Mouse (Mus musculus) liver, embryonic 14.5 days (tissue): ENCODE data around the gene Gtpbp1. TPM values are rescaled to one million over a fixed set of nuclear protein-coding genes. Genes with fewer than 3 reads are reported as not detected.

Experiments used
- ATAC-seq: fragments of 200-750 bp; cut with Nextera tagmentation; 2 replicates; pipeline ENCODE4 v1.8.0; 2017; ENCODE audit warnings: moderate number of reproducible peaks, mild to moderate bottlenecking, moderate library complexity; ENCODE audit not compliant: insufficient read depth
- DNase-seq, 3 experiments: peaks; one replicate each; pipeline ENCODE4 v3.0.0-alpha.2; 2012 to 2013; ENCODE audit warnings: low read depth in 3 of 3, low spot score in 3 of 3
- H3K27ac ChIP-seq: fragments of 300-500 bp; sonication (generic); 2 replicates; pipeline ENCODE4 v1.5.1; 2014; ENCODE audit warnings: moderate library complexity, mild to moderate bottlenecking, control low read depth, inconsistent platforms
- H3K27me3 ChIP-seq: fragments of 300-500 bp; sonication (generic); 2 replicates; pipeline ENCODE4 v1.6.1; 2014; ENCODE audit warnings: mild to moderate bottlenecking, low read length, moderate library complexity; ENCODE audit not compliant: control insufficient read depth, insufficient read depth
- H3K36me3 ChIP-seq: fragments of 300-500 bp; sonication (generic); replicated peaks from 2 replicates; pipeline ENCODE4 v1.6.1; 2014; ENCODE audit warnings: low read depth; ENCODE audit not compliant: control insufficient read depth, insufficient read depth
- H3K4me1 ChIP-seq, 2 experiments: fragments of 200-500 bp in 1 of 2; fragments of 300-500 bp in 1 of 2; sonication (generic) in 1 of 2; replicated peaks; 2 replicates each; pipeline ENCODE4 v1.6.1; 2012 to 2014; ENCODE audit warnings: antibody characterized with exemption in 1 of 2, inconsistent platforms in 1 of 2, low read length in 1 of 2; ENCODE audit not compliant: control insufficient read depth in 2 of 2, insufficient read depth in 2 of 2
- H3K4me2 ChIP-seq: fragments of 300-500 bp; sonication (generic); 2 replicates; pipeline ENCODE4 v1.6.1; 2014; ENCODE audit warnings: low read depth, mild to moderate bottlenecking, control low read depth, moderate library complexity
- H3K4me3 ChIP-seq, 2 experiments: fragments of 200-500 bp in 1 of 2; fragments of 300-500 bp in 1 of 2; sonication (generic) in 1 of 2; 2 replicates each; pipeline ENCODE4 v1.5.1; 2012 to 2014; ENCODE audit warnings: low read depth in 2 of 2, low read length in 2 of 2, mild to moderate bottlenecking in 2 of 2, control low read depth in 1 of 2, inconsistent platforms in 1 of 2, moderate library complexity in 1 of 2; ENCODE audit not compliant: insufficient read depth in 1 of 2
- H3K9ac ChIP-seq: fragments of 300-500 bp; sonication (generic); replicated peaks from 2 replicates; pipeline ENCODE4 v1.6.1; 2014; ENCODE audit warnings: mild to moderate bottlenecking, control low read depth, moderate library complexity
- H3K9me3 ChIP-seq: fragments of 300-500 bp; sonication (generic); 2 replicates; pipeline ENCODE4 v1.6.1; 2016; ENCODE audit warnings: low read length, mixed read lengths; ENCODE audit not compliant: control insufficient read depth
- CTCF ChIP-seq: IDR thresholded peaks from 2 replicates; pipeline ENCODE4 v1.5.1; 2016; ENCODE audit warnings: antibody characterized with exemption, low read depth, control low read depth
- EP300 ChIP-seq: IDR thresholded peaks from 2 replicates; pipeline ENCODE4 v1.6.1; 2016; ENCODE audit warnings: antibody characterized with exemption, low read depth
- WGBS: fragments of 180-500 bp; shearing (Covaris S2); extraction: QIAGEN DNeasy Blood & Tissue Kit; methylation state at CpG from one replicate; pipeline ENCODE4 v1.1.7; 2014; ENCODE audit not compliant: insufficient replicate concordance; 5-methylcytosine and 5-hydroxymethylcytosine counted together
- polyA plus RNA-seq, 2 experiments: library from polyadenylated mRNA; depleted of rRNA in 1 of 2; stranded (reverse) in 1 of 2; unstranded in 1 of 2; fragments of >200 nt; fragmentation: Nextera tagmentation in 1 of 2; extraction: Ambion mirVana in 1 of 2; gene quantifications; 2 replicates each; pipeline versions ENCODE4 v1.2.1 to v1.2.3; 2012 to 2014

Gene Gtpbp1
- polyA plus RNA-seq, 2 experiments, result 22.6 to 23.5 TPM

- Histone ChIP-seq H3K9me3 (no peaks in the 10 kb centered on the region), H3K9ac (no peak overlapping the region), H3K4me1 (peaks cover 15 to 16% of the 10 kb centered on the region in 2 experiments), H3K36me3 (peaks cover 3% of the 10 kb centered on the region; the same call in 1 of the 2 replicates), H3K27ac (no peak overlapping the region), H3K4me2 (peak overlapping the region; percentile 98; the same call in 1 of the 2 replicates), H3K27me3 (no peaks in the 10 kb centered on the region), H3K4me3 (no peak overlapping the region; a peak in 1 of 4 replicates)
- WGBS, result 18% methylated on average over 3 of the region's 3 CpGs
- ATAC-seq (no peak), DNase-seq (peak in 1 of 3 experiments; percentile 37)
- TF ChIP-seq EP300, result no peak
- no peak for TF ChIP-seq CTCF
Measured at GRCm38 (mm10) chr15:79740739-79741138, 50.1 kb downstream of the Gtpbp1 start.

- no peaks in the 10 kb centered on the region for H3K27me3 ChIP-seq
- DNase-seq, result peak in 1 of 3 experiments; percentile 52
- 6% methylated on average over 14 of the region's 14 CpGs for WGBS
Measured at GRCm38 (mm10) chr15:79741173-79741858, 50.7 kb downstream of the Gtpbp1 start.

GRCm38 (mm10) chr15:79741921-79742705, 51.5 kb downstream of the Gtpbp1 start, which contains the start of gene Sun2:
Sun2 (minus strand) TSS chr15:79742536.
- peak within 1 kb of the TSS; percentile 16; the same call in 1 of the 2 replicates for H3K27ac ChIP-seq
- peaks cover 15 to 16% of the 10 kb centered on the region in 2 experiments for H3K4me1 ChIP-seq
- peak within 1 kb of the TSS; percentile 77 to 86 for H3K4me3 ChIP-seq
- no peaks in the 10 kb centered on the region for H3K27me3 ChIP-seq
- under 1% methylated on average over 82 of the region's 93 CpGs for WGBS
- TF ChIP-seq CTCF (peak; percentile 28; the same call in 1 of the 2 replicates), EP300 (no peak; the same call in 1 of the 2 replicates)
- DNase-seq, result peak; percentile 70 to 80 (median 70)
- no peaks in the 10 kb centered on the region for H3K9me3 ChIP-seq
- H3K36me3 ChIP-seq, result peaks cover 3% of the 10 kb centered on the region; the same call in 1 of the 2 replicates
- H3K9ac ChIP-seq, result peak within 1 kb of the TSS; percentile 74
- peak within 1 kb of the TSS; percentile 98 for H3K4me2 ChIP-seq
- ATAC-seq, result peak; percentile 90

More at GRCm38 (mm10) chr15:79741173-79741858, 50.7 kb downstream of the Gtpbp1 start:
- peak overlapping the region; percentile 77 to 86 for H3K4me3 ChIP-seq
- no peaks in the 10 kb centered on the region for H3K9me3 ChIP-seq
- H3K27ac ChIP-seq, result no peak overlapping the region
- peaks cover 3% of the 10 kb centered on the region; the same call in 1 of the 2 replicates for H3K36me3 ChIP-seq
- peaks cover 15 to 16% of the 10 kb centered on the region in 2 experiments for H3K4me1 ChIP-seq
- ATAC-seq, result no peak
- TF ChIP-seq EP300 (no peak), CTCF (no peak)
- peak overlapping the region; percentile 98 for H3K4me2 ChIP-seq
- H3K9ac ChIP-seq, result peak overlapping the region; percentile 74

- Histone ChIP-seq H3K4me1 (peaks cover 15 to 16% of the 10 kb centered on the region in 2 experiments), H3K4me2 (peak overlapping the region; percentile 98), H3K4me3 (peak overlapping the region; percentile 77 to 86), H3K9me3 (no peaks in the 10 kb centered on the region), H3K9ac (peak overlapping the region; percentile 74), H3K27ac (no peak overlapping the region; the same call in 1 of the 2 replicates), H3K27me3 (no peaks in the 10 kb centered on the region), H3K36me3 (no peaks in the 10 kb centered on the region)
- ATAC-seq, result no peak
- TF ChIP-seq CTCF, result no peak
- no peak for TF ChIP-seq EP300
- no peak for DNase-seq
- under 1% methylated on average over 23 of the region's 23 CpGs for WGBS
Measured at GRCm38 (mm10) chr15:79742706-79743023, 52.0 kb downstream of the Gtpbp1 start.

GRCm38 (mm10) chr15:79744001-79744400, 53.4 kb downstream of the Gtpbp1 start:
- H3K4me3 ChIP-seq, result no peak overlapping the region
- no peak overlapping the region for H3K27ac ChIP-seq
- no peaks in the 10 kb centered on the region for H3K36me3 ChIP-seq
- no peak overlapping the region for H3K4me2 ChIP-seq
- peaks cover 15 to 16% of the 10 kb centered on the region in 2 experiments for H3K4me1 ChIP-seq
- no peak for ATAC-seq
- 83% methylated on average over 11 of the region's 11 CpGs for WGBS
- no peak for DNase-seq
- H3K27me3 ChIP-seq, result no peaks in the 10 kb centered on the region
- no peak overlapping the region for H3K9ac ChIP-seq
- no peak for TF ChIP-seq CTCF
- TF ChIP-seq EP300, result no peak
- H3K9me3 ChIP-seq, result no peaks in the 10 kb centered on the region
